Mouse (Mus musculus): ENCODE results near the gene Dync1li2. TPM values are rescaled to one million over a fixed set of nuclear protein-coding genes. Genes with fewer than 3 reads are reported as not detected.

Dync1li2 gene
- total RNA-seq, 2 experiments from 2014 or later = 272 to 275 TPM

DNA sequence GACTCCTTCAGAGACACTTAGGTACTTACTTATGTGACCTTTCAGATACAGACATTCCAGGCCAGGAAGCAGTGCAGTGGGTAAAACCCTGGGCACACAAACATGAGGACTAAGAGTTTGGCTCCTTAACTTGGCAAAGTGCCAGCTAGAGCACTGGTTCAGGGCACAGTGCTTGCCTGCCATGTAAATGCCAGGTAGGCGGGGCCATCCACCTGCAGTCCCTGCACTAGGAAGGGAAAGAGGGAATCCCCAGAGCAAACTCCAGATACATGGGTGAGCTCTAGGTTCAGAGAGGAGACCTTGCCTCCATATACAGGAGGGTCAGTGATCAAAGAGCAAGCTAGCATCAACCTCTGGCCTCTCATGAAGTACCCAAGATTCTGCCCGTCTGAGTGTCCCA lies 54.9 kb downstream of the Dync1li2 start:
- no peak overlapping the region for H3K27ac ChIP-seq
- TF ChIP-seq CTCF (conservative IDR thresholded peaks at IDR 0.05) = no peak
- H3K4me3 ChIP-seq = no peak overlapping the region
- no peak for DNase-seq (ENCODE audit: low spot score in 2 of 2)

GRCm38 (mm10) chr8:104387501-104387900 lies 55.3 kb downstream of the Dync1li2 start:
- H3K4me3 ChIP-seq = no peak overlapping the region
- no peak for TF ChIP-seq CTCF (conservative IDR thresholded peaks at IDR 0.05)
- H3K27ac ChIP-seq = no peak overlapping the region
- DNase-seq (ENCODE audit: low spot score in 2 of 2) = no peak

GRCm38 (mm10) chr8:104386693-104387092 lies 56.2 kb downstream of the Dync1li2 start:
- no peak for TF ChIP-seq CTCF (conservative IDR thresholded peaks at IDR 0.05)
- H3K4me3 ChIP-seq = no peak overlapping the region
- H3K27ac ChIP-seq = no peak overlapping the region
- no peak for DNase-seq (ENCODE audit: low spot score in 2 of 2)

- DNase-seq (ENCODE audit: low spot score in 2 of 2) = no peak
- H3K4me3 ChIP-seq = no peak overlapping the region
- H3K27ac ChIP-seq = no peak overlapping the region
- no peak for TF ChIP-seq CTCF (conservative IDR thresholded peaks at IDR 0.05)
Measured at GRCm38 (mm10) chr8:104383977-104384376, 58.9 kb downstream of the Dync1li2 start.

DNA sequence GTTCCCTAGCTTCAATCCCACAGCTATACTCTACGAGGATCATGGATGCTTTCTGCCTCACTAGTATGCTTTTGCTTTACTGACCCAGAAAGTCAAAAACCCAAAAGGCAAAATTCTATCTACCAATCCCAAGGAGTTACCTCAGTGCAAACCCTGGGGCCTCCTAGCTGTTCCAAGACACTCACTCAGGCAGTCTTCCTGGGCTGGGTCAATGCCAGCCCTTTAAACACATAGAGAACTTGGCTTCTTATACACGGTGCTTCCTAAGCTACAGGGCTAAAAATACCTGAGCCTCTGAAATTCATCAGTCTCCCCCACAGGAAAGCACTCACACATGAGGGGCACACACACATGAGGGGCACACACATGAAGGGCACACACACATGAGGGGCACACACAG lies 59.6 kb downstream of the Dync1li2 start:
- DNase-seq (ENCODE audit: low spot score in 2 of 2) = no peak
- no peak for TF ChIP-seq CTCF (conservative IDR thresholded peaks at IDR 0.05)
- Histone ChIP-seq H3K27ac (no peak overlapping the region), H3K4me3 (no peak overlapping the region)

DNA sequence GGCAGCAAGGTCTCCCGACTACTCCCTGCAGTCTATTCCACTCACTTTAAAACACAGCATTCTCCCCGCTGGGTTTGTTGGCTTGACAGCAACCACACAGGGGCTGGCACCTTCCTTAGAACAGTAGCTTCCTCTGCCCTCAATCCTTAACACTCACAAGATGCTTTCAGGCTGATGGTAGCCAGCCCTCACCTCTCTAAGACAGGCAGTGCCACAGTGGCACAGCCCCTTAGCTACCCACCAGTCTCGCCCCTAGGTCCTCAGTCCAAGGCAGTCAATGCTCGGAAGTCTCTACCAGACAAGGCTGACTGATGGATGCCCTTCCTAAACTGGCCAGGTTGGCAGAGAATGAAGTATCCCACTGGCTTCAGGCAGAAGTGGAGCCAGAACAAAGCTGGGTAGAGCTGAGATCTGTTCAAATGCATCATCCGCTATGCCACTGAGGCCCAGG lies 61.9 kb downstream of the Dync1li2 start:
- TF ChIP-seq CTCF (conservative IDR thresholded peaks at IDR 0.05) = no peak
- Histone ChIP-seq H3K4me3 (no peak overlapping the region), H3K27ac (no peak overlapping the region)
- DNase-seq (ENCODE audit: low spot score in 2 of 2) = no peak

- H3K27ac ChIP-seq = no peak overlapping the region
- no peak for DNase-seq (ENCODE audit: low spot score in 2 of 2)
Measured at GRCm38 (mm10) chr8:104380269-104380668, 62.6 kb downstream of the Dync1li2 start.

GRCm38 (mm10) chr8:104379301-104379836 lies 63.5 kb downstream of the Dync1li2 start:
- no peak for DNase-seq (ENCODE audit: low spot score in 2 of 2)
- TF ChIP-seq CTCF (conservative IDR thresholded peaks at IDR 0.05) = no peak
- Histone ChIP-seq H3K27ac (no peak overlapping the region), H3K4me3 (no peak overlapping the region)

More at GRCm38 (mm10) chr8:104380269-104380668, 62.6 kb downstream of the Dync1li2 start:
- TF ChIP-seq CTCF (conservative IDR thresholded peaks at IDR 0.05) = no peak
- H3K4me3 ChIP-seq = no peak overlapping the region

DNA sequence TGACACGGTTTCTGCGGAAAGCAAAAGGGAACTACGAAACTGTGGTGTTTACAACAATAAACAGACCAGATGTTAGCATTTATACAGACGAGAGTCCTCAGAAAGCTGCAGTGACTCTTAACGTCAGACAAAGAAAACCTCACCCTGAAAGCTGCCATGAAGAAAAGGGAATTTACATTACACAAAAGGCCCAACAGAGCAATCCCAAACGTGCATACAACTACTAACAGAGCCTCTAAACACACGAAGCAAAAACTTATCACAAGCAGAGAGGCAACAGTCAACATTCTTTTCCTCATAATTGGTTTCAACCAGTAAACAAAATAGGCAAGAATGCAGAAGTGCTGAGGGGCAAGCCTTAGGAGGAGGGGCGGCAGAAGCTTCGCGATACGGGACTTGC lies 66.2 kb downstream of the Dync1li2 start:
- TF ChIP-seq CTCF (conservative IDR thresholded peaks at IDR 0.05) = no peak
- no peak overlapping the region for H3K4me3 ChIP-seq
- H3K27ac ChIP-seq = no peak overlapping the region
- DNase-seq (ENCODE audit: low spot score in 2 of 2) = no peak

GRCm38 (mm10) chr8:104375959-104376358 lies 66.9 kb downstream of the Dync1li2 start:
- TF ChIP-seq CTCF (conservative IDR thresholded peaks at IDR 0.05) = no peak
- H3K4me3 ChIP-seq = no peak overlapping the region
- peak overlapping the region; percentile 43; the same call in 1 of the 2 replicates for H3K27ac ChIP-seq
- DNase-seq (ENCODE audit: low spot score in 2 of 2) = no peak

GRCm38 (mm10) chr8:104374864-104375846 lies 67.7 kb downstream of the Dync1li2 start:
- Histone ChIP-seq H3K4me3 (no peak overlapping the region), H3K27ac (peak overlapping the region; percentile 43; the same call in 1 of the 2 replicates)
- no peak for DNase-seq (ENCODE audit: low spot score in 2 of 2)
- no peak for TF ChIP-seq CTCF (conservative IDR thresholded peaks at IDR 0.05)

DNA sequence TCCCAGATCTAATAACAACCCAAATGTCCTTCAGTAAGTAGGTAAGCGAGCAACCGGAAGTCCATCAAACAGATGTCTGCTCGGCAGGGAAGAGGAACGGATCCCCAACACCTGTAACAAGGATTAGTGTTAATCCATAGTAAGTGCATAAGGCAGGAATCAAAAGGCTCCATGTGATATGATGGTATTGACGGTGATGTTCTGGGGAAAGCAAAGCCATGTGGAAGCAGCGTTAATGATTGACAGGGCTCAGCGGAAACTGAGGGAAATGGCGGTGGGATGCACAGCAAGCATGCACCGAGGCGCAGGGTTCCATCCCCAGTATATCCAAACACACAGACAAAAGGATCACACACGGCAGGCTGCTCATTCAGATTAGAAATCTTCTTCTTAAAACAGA lies 68.6 kb downstream of the Dync1li2 start:
- Histone ChIP-seq H3K27ac (no peak overlapping the region), H3K4me3 (no peak overlapping the region)
- TF ChIP-seq CTCF (conservative IDR thresholded peaks at IDR 0.05) = no peak
- no peak for DNase-seq (ENCODE audit: low spot score in 2 of 2)

DNA sequence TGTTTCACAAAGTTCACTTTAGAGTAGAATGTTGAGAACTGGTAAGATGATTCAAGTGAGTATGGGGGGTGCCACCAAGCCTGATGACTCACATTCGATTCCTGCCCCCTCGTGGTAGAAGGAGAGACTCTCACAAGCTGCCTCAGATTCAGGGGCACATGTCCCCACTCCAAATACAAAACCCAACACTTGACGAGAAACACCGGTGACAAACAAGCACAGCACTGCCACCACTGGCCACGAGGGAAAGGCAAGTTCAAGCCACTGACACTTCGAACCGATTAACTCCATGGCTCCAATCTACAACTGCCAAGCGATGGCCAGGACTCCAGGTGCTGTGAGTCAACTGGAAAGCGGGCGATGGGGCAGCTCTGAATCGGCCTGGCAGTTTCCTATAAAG lies 69.1 kb downstream of the Dync1li2 start:
- no peak for DNase-seq (ENCODE audit: low spot score in 2 of 2)
- H3K27ac ChIP-seq = no peak overlapping the region
- no peak overlapping the region for H3K4me3 ChIP-seq
- peak; percentile 66 for TF ChIP-seq CTCF (conservative IDR thresholded peaks at IDR 0.05)

Measured in layer of hippocampus, adult 2 months (tissue).